In the genomic region with DNA sequence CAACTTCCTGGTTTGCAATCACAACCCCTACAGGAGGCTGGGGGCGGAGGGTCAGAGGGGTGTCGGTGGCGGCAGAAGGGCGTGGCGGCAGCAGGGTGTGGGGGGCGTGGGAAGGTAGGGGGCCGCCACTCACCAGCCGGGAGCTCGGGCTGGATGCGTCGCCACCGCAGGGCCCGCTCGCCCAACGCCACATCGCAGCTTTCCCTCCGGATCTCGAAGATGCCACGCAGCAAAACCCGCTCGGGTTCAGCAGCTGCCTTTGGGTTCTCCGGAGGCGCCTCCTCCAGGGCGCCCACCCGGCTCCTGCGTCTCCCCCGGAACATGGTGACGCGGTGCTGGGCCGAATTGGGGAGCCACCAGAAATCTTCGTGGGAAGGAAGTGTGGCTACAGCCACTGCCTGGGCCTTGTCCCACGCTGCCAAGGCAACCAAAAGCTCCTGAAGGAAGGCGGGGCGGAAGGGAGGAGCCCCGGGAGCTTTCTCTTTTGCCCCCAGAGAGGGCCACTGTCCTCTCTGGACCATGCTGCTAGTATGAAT, we compare ENCODE assay signal across 8 mouse cellular contexts. TPM values are rescaled to one million over a fixed set of nuclear protein-coding genes. Genes with fewer than 3 reads are reported as not detected.
DNase-seq lines count a peak whose midpoint lies in the region; ATAC-seq and TF ChIP-seq lines count a peak whose summit lies in the region.

No protein-coding gene starts in this region.

- intact Hi-C loops in left cerebral cortex, postnatal 4 days (cut with DNase I): no loop called here

- H3K36me3 ChIP-seq in thymus, adult 2 months (ENCODE audit: control insufficient read depth, insufficient read depth, low read length): no peaks in the 10 kb centered on the region
- H3K36me3 ChIP-seq in heart, embryonic 14.5 days (ENCODE audit: control insufficient read depth, insufficient read depth, low read length): no peaks in the 10 kb centered on the region
- no peaks in the 10 kb centered on the region for H3K36me3 ChIP-seq in midbrain, embryonic 12.5 days

- peak overlapping the region; percentile 65 for H3K9ac ChIP-seq in heart, embryonic 14.5 days (ENCODE audit: low read length)
- peak overlapping the region; percentile 61; the same call in 1 of the 2 replicates for H3K9ac ChIP-seq in midbrain, embryonic 12.5 days (replicated peaks)

- no peak overlapping the region for H3K27ac ChIP-seq in thymus, adult 2 months (ENCODE audit: control insufficient read depth, insufficient read depth, low read length)
- H3K27ac ChIP-seq in heart, embryonic 14.5 days (replicated peaks in 1 of 2; ENCODE audit: control insufficient read depth in 1 of 2, insufficient read depth in 1 of 2, low read depth in 2 of 2, low read length in 2 of 2): no peak overlapping the region
- no peak overlapping the region for H3K27ac ChIP-seq in midbrain, embryonic 12.5 days (replicated peaks)

- H3K4me3 ChIP-seq in thymus, adult 2 months (ENCODE audit: control insufficient read depth, insufficient read depth, low read length): no peak overlapping the region
- peak overlapping the region; percentile 47 to 57 for H3K4me3 ChIP-seq in heart, embryonic 14.5 days (ENCODE audit: control insufficient read depth in 1 of 2, insufficient read depth in 1 of 2, low read depth in 1 of 2, low read length in 2 of 2)
- H3K4me3 ChIP-seq in midbrain, embryonic 12.5 days: peak overlapping the region; percentile 46

- peak overlapping the region; percentile 88 for H3K4me2 ChIP-seq in heart, embryonic 14.5 days (ENCODE audit: low read length)
- H3K4me2 ChIP-seq in midbrain, embryonic 12.5 days (replicated peaks): peak overlapping the region; percentile 85

- peaks cover 5% of the 10 kb centered on the region; the same call in 1 of the 2 replicates for H3K27me3 ChIP-seq in thymus, adult 2 months (ENCODE audit: control insufficient read depth, insufficient read depth, low read length)
- peaks cover 6% of the 10 kb centered on the region; the same call in 1 of the 2 replicates for H3K27me3 ChIP-seq in heart, embryonic 14.5 days (ENCODE audit: control insufficient read depth, insufficient read depth, low read length)
- peaks cover 31% of the 10 kb centered on the region for H3K27me3 ChIP-seq in midbrain, embryonic 12.5 days

- DNase-seq in thymus, postnatal 14 days: peak; percentile 3
- DNase-seq in thymus, adult 2 months: no peak
- peak; percentile 54 for DNase-seq in embryo, embryonic 9.5 days (ENCODE audit: extremely low spot score)
- DNase-seq in left cerebral cortex, postnatal 4 days: peak; percentile 36
- DNase-seq in adipocyte (ENCODE audit: low spot score): no peak
- DNase-seq in layer of hippocampus, adult 9-11 months: no peak

- WGBS in thymus, adult 2 months: 1% methylated on average over 35 of the region's 35 CpGs
- under 1% methylated on average over 35 of the region's 35 CpGs for WGBS in heart, embryonic 14.5 days
- 0% methylated on average over 27 of the region's 35 CpGs for WGBS in midbrain, embryonic 12.5 days

- no peak for ATAC-seq in heart, embryonic 14.5 days (ENCODE audit: insufficient number of reproducible peaks, insufficient read depth, low FRiP score, low read depth)
- ATAC-seq in midbrain, embryonic 12.5 days (ENCODE audit: low FRiP score, low read depth): peak; percentile 78

- H3K9me3 ChIP-seq in heart, embryonic 14.5 days (ENCODE audit: control insufficient read depth, low read length): no peaks in the 10 kb centered on the region
- no peaks in the 10 kb centered on the region for H3K9me3 ChIP-seq in midbrain, embryonic 12.5 days

- TF ChIP-seq POLR2A in thymus, adult 2 months (IDR thresholded peaks at IDR 0.05; ENCODE audit: control insufficient read depth, extremely low read depth, insufficient read depth, low read length, poor library complexity): no peak

- no peak for TF ChIP-seq CTCF in thymus, adult 2 months (IDR thresholded peaks at IDR 0.05; ENCODE audit: borderline replicate concordance, control insufficient read depth, extremely low read depth, insufficient read depth, low read length, poor library complexity)

- H3K4me1 ChIP-seq in thymus, adult 2 months (replicated peaks; ENCODE audit: control insufficient read depth, insufficient read depth, low read length): no peaks in the 10 kb centered on the region
- peaks cover 2 to 6% of the 10 kb centered on the region in 2 experiments; a peak in 3 of 4 replicates for H3K4me1 ChIP-seq in heart, embryonic 14.5 days (ENCODE audit: control insufficient read depth in 2 of 2, insufficient read depth in 2 of 2, low read length in 2 of 2)
- peaks cover 8% of the 10 kb centered on the region for H3K4me1 ChIP-seq in midbrain, embryonic 12.5 days

RNA-seq across cellular contexts. Expression of gene Neurod1, which starts 27.9 kb away (rescaled TPM):
- polyA plus RNA-seq in thymus, adult 2 months (2012; rRNA removed): not detected in 2 replicates
- polyA plus RNA-seq in heart, embryonic 14.5 days (2014; fragmentation: Nextera tagmentation; extraction: Ambion mirVana): not detected in 2 replicates
- total RNA-seq in left cerebral cortex, postnatal 4 days (2021): 10 to 100 TPM; 25.9 to 27.8 TPM
- polyA plus RNA-seq in midbrain, embryonic 12.5 days (2016; fragmentation: Nextera tagmentation; extraction: Ambion mirVana): 44.4 and 47.6 TPM in 2 replicates

RNA-seq across cellular contexts. Expression of gene Cerkl, which starts 27.9 kb away (rescaled TPM):
- polyA plus RNA-seq in thymus, adult 2 months (2012; rRNA removed): 1.3 and 1.6 TPM in 2 replicates
- polyA plus RNA-seq in heart, embryonic 14.5 days (2014; fragmentation: Nextera tagmentation; extraction: Ambion mirVana): 0.44 and 1.4 TPM in 2 replicates
- total RNA-seq in left cerebral cortex, postnatal 4 days (2021): 1 to 10 TPM; 1.4 to 1.9 TPM
- 2.6 and 4.2 TPM in 2 replicates for polyA plus RNA-seq in midbrain, embryonic 12.5 days (2016; fragmentation: Nextera tagmentation; extraction: Ambion mirVana)

Comparison
In these comparisons a context has a peak if more than half of its experiments do, and no peak if none do; other contexts are left out.
1. DNase-seq: peak in thymus, postnatal 14 days (single experiment), embryo, embryonic 9.5 days (single experiment) and left cerebral cortex, postnatal 4 days (single experiment); none in thymus, adult 2 months (single experiment), adipocyte (single experiment) and layer of hippocampus, adult 9-11 months (single experiment).
2. RNA of gene Neurod1, which starts 27.9 kb away (polyA plus RNA-seq): 44.4 to 47.6 TPM in midbrain, embryonic 12.5 days; not detected in thymus, adult 2 months and not detected in heart, embryonic 14.5 days; every median in the first group is over 10 times any median in the second.